ENCODE assay signal across 14 mouse cellular contexts in the genomic region with DNA sequence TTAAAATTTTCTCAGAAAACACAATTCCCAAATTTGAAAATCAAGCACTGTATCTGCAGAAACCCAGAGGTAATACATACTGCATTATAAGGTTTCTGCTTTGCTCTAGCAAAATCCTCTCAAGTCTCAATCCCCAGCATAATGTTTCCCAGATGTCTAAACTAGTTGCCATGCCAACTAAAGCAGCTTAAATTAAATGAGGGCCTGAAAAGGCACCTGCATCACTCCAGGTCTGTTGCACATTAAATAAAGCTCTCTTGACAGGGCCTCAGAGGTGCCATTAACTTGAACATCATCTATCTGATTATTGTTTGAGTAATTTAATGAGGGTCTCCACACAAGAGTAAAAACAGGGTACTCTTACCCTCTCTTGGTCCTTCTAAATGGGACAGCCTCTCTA. TPM values are rescaled to one million over a fixed set of nuclear protein-coding genes. Genes with fewer than 3 reads are reported as not detected.
DNase-seq lines count a peak whose midpoint lies in the region; ATAC-seq and TF ChIP-seq lines count a peak whose summit lies in the region.
"Had no signal": no experiment of that assay in that cellular context is flagged by ENCODE, and none has a peak within 500 bp of the region (broad histone marks: within the 10 kb centered on the region; RNA-seq: fewer than 3 reads in every experiment).

No protein-coding gene starts in this region.

- no peak for TF ChIP-seq CTCF in layer of hippocampus, adult 2 months (conservative IDR thresholded peaks at IDR 0.05)
- no peak for TF ChIP-seq CTCF in brain, embryonic 14.5 days (IDR thresholded peaks at IDR 0.05; ENCODE audit: borderline replicate concordance, extremely low read depth, insufficient read depth, insufficient read length)

- TF ChIP-seq POLR2A in brain, embryonic 14.5 days (IDR thresholded peaks at IDR 0.05; ENCODE audit: borderline replicate concordance, extremely low read depth, insufficient read depth, insufficient read length, poor library complexity, severe bottlenecking) = no peak

- H3K27me3 ChIP-seq in embryonic facial prominence, embryonic 11.5 days (ENCODE audit: control insufficient read depth, insufficient read depth, low read length) = no peaks in the 10 kb centered on the region
- no peaks in the 10 kb centered on the region for H3K27me3 ChIP-seq in neural tube, embryonic 14.5 days (ENCODE audit: control insufficient read depth, insufficient read depth, low read length)
- H3K27me3 ChIP-seq: heart, embryonic 15.5 days; intestine, embryonic 15.5 days; Patski had no signal

- no peak for ATAC-seq in embryonic facial prominence, embryonic 11.5 days (replicated peaks; ENCODE audit: insufficient number of reproducible peaks, low FRiP score, low TSS enrichment, low read depth)
- ATAC-seq in neural tube, embryonic 14.5 days (ENCODE audit: low read depth) = peak; percentile 44; the same call in 1 of the 2 replicates
- ATAC-seq: intestine, embryonic 15.5 days; Patski had no signal

- H3K9ac ChIP-seq in embryonic facial prominence, embryonic 11.5 days (replicated peaks; ENCODE audit: low read length) = no peak overlapping the region
- no peak overlapping the region for H3K9ac ChIP-seq in neural tube, embryonic 14.5 days (replicated peaks; ENCODE audit: low read depth, low read length)
- H3K9ac ChIP-seq: heart, embryonic 15.5 days; intestine, embryonic 15.5 days; liver, embryonic 14.5 days had no signal

- H3K4me1 ChIP-seq in embryonic facial prominence, embryonic 11.5 days (ENCODE audit: control insufficient read depth, insufficient read depth, low read length) = no peaks in the 10 kb centered on the region
- peaks cover 4% of the 10 kb centered on the region; the same call in 1 of the 2 replicates for H3K4me1 ChIP-seq in neural tube, embryonic 14.5 days (ENCODE audit: control insufficient read depth, insufficient read depth, low read length)
- H3K4me1 ChIP-seq: intestine, embryonic 15.5 days had no signal

- H3K4me3 ChIP-seq in layer of hippocampus, adult 2 months = no peak overlapping the region
- no peak overlapping the region for H3K4me3 ChIP-seq in embryonic facial prominence, embryonic 11.5 days (ENCODE audit: low read depth, low read length)
- H3K4me3 ChIP-seq in neural tube, embryonic 14.5 days (ENCODE audit: low read depth, low read length) = no peak overlapping the region
- H3K4me3 ChIP-seq: heart, embryonic 15.5 days; intestine, embryonic 15.5 days had no signal

- no peaks in the 10 kb centered on the region for H3K9me3 ChIP-seq in embryonic facial prominence, embryonic 11.5 days (replicated peaks; ENCODE audit: control insufficient read depth, low read length)
- H3K9me3 ChIP-seq in neural tube, embryonic 14.5 days (ENCODE audit: control insufficient read depth, low read length) = no peaks in the 10 kb centered on the region
- H3K9me3 ChIP-seq: heart, embryonic 15.5 days; intestine, embryonic 15.5 days had no signal

- peak overlapping the region; percentile 36 for H3K27ac ChIP-seq in layer of hippocampus, adult 2 months
- H3K27ac ChIP-seq in embryonic facial prominence, embryonic 11.5 days (replicated peaks; ENCODE audit: low read depth, low read length) = no peak overlapping the region
- no peak overlapping the region for H3K27ac ChIP-seq in neural tube, embryonic 14.5 days (ENCODE audit: low read depth, low read length)
- H3K27ac ChIP-seq: heart, embryonic 15.5 days; intestine, embryonic 15.5 days; liver, embryonic 14.5 days had no signal

- DNase-seq in layer of hippocampus, adult 2 months (ENCODE audit: low spot score in 2 of 2) = no peak
- no peak for DNase-seq in layer of hippocampus, adult 9-11 months
- DNase-seq in brain, embryonic 14.5 days (ENCODE audit: low read depth) = peak; percentile 56
- peak; percentile 93 for DNase-seq in embryonic facial prominence, embryonic 11.5 days (ENCODE audit: low spot score)
- DNase-seq in thymus, postnatal 25 days = no peak
- DNase-seq in layer of hippocampus, postnatal 14 days (ENCODE audit: low spot score in 2 of 2) = no peak
- no peak for DNase-seq in yolk sac, embryonic 10.5 days (ENCODE audit: low spot score)
- DNase-seq: adrenal gland, adult 8-10 months; kidney, postnatal 14 days had no signal

- H3K4me2 ChIP-seq in embryonic facial prominence, embryonic 11.5 days (ENCODE audit: low read depth, low read length) = no peak overlapping the region
- no peak overlapping the region for H3K4me2 ChIP-seq in neural tube, embryonic 14.5 days (ENCODE audit: low read depth, low read length)
- H3K4me2 ChIP-seq: heart, embryonic 15.5 days; intestine, embryonic 15.5 days had no signal

- no peaks in the 10 kb centered on the region for H3K36me3 ChIP-seq in embryonic facial prominence, embryonic 11.5 days (replicated peaks; ENCODE audit: control insufficient read depth, insufficient read depth, low read depth, low read length)
- H3K36me3 ChIP-seq in neural tube, embryonic 14.5 days (ENCODE audit: control insufficient read depth, insufficient read depth, low read length) = no peaks in the 10 kb centered on the region
- H3K36me3 ChIP-seq: heart, embryonic 15.5 days; intestine, embryonic 15.5 days had no signal

RNA-seq across cellular contexts. Expression of gene Tmem97, which starts 46.2 kb away (rescaled TPM):
- 10 to 100 TPM; 10.6 to 12.2 TPM for total RNA-seq in layer of hippocampus, adult 2 months (2021)
- polyA plus RNA-seq in brain, embryonic 14.5 days (2012; rRNA removed) = 15.2 and 16.6 TPM in 2 replicates
- 73.7 and 76.3 TPM in 2 replicates for polyA plus RNA-seq in embryonic facial prominence, embryonic 11.5 days (2014; fragmentation: Nextera tagmentation; extraction: Ambion mirVana)
- polyA plus RNA-seq in neural tube, embryonic 14.5 days (2014; fragmentation: Nextera tagmentation; extraction: Ambion mirVana) = 38.0 and 43.0 TPM in 2 replicates
- 10 to 100 TPM; 13.3 to 19.0 TPM for total RNA-seq in layer of hippocampus, postnatal 14 days (2021)

Comparison
In these comparisons a context has a peak if more than half of its experiments do, and no peak if none do; other contexts are left out.
1. DNase-seq: peak in brain, embryonic 14.5 days (single experiment) and embryonic facial prominence, embryonic 11.5 days (single experiment); none in layer of hippocampus, adult 2 months (0 of 2), layer of hippocampus, adult 9-11 months (single experiment), thymus, postnatal 25 days (single experiment), layer of hippocampus, postnatal 14 days (0 of 2) and yolk sac, embryonic 10.5 days (single experiment).